Mouse (Mus musculus): ENCODE results near the gene Mcam.
"Not testable (repeated sequence)": the region's sequence is repeated elsewhere in the genome, so short reads cannot be mapped to it uniquely, and the experiment has no call there.

Mcam gene

GRCm38 (mm10) chr9:44109360-44110095, 24.7 kb upstream of the Mcam start:
- DNase-seq, result peak; percentile 65

GRCm38 (mm10) chr9:44111909-44112308, 22.4 kb upstream of the Mcam start:
- not testable (repeated sequence) for DNase-seq

- DNase-seq, result peak; percentile 93
Measured at GRCm38 (mm10) chr9:44113105-44113789, 21.0 kb upstream of the Mcam start, which contains the start of the genes Gm49380 and Rnf26. Gm49380 (minus strand) TSS chr9:44113500. Rnf26 (minus strand) TSS chr9:44113517.

- no peak for DNase-seq
Measured at GRCm38 (mm10) chr9:44114453-44114852, 19.8 kb upstream of the Mcam start.

- no peak for DNase-seq
Measured at GRCm38 (mm10) chr9:44115599-44115998, 18.7 kb upstream of the Mcam start.

- DNase-seq, result no peak
Measured at GRCm38 (mm10) chr9:44116182-44116581, 18.1 kb upstream of the Mcam start.

- DNase-seq, result no peak
Measured at GRCm38 (mm10) chr9:44119011-44119410, 15.3 kb upstream of the Mcam start.

GRCm38 (mm10) chr9:44119948-44120465, 14.3 kb upstream of the Mcam start:
- DNase-seq, result no peak

- no peak for DNase-seq
Measured at GRCm38 (mm10) chr9:44124317-44124716, 10.0 kb upstream of the Mcam start.

GRCm38 (mm10) chr9:44125026-44125425, 9.2 kb upstream of the Mcam start:
- DNase-seq, result no peak

- peak; percentile 76 for DNase-seq
Measured at GRCm38 (mm10) chr9:44125546-44126428, 8.5 kb upstream of the Mcam start.

- DNase-seq, result no peak
Measured at GRCm38 (mm10) chr9:44126746-44127145, 7.5 kb upstream of the Mcam start.

GRCm38 (mm10) chr9:44127351-44127801, 6.9 kb upstream of the Mcam start:
- DNase-seq, result no peak

- no peak for DNase-seq
Measured at GRCm38 (mm10) chr9:44129633-44130032, 4.6 kb upstream of the Mcam start.

GRCm38 (mm10) chr9:44130034-44130433, 4.2 kb upstream of the Mcam start:
- DNase-seq, result no peak

GRCm38 (mm10) chr9:44130581-44131275, 3.5 kb upstream of the Mcam start:
- DNase-seq, result no peak

GRCm38 (mm10) chr9:44131276-44131590, 3.0 kb upstream of the Mcam start:
- DNase-seq, result no peak

- DNase-seq, result no peak
Measured at GRCm38 (mm10) chr9:44132200-44132599, 2.1 kb upstream of the Mcam start.

- DNase-seq, result no peak
Measured at GRCm38 (mm10) chr9:44133287-44133686, 982 bp upstream of the Mcam start.

- peak; percentile 19 for DNase-seq
Measured at GRCm38 (mm10) chr9:44134851-44135730, 822 bp downstream of the Mcam start.

GRCm38 (mm10) chr9:44135731-44136411, 1.6 kb downstream of the Mcam start:
- DNase-seq, result no peak

Measured in right cerebral cortex, postnatal 25 days (tissue).